Mouse (Mus musculus) gonadal fat pad, adult 2 months (tissue): ENCODE results near the gene Eif2ak1. TPM values are rescaled to one million over a fixed set of nuclear protein-coding genes. Genes with fewer than 3 reads are reported as not detected.

Source experiments
- DNase-seq: peaks from one replicate; pipeline ENCODE4 v3.0.0-alpha.2; 2012; ENCODE audit warnings: low read depth
- polyA plus RNA-seq: library from polyadenylated mRNA; depleted of rRNA; stranded (reverse); fragments of >200 nt; gene quantifications from 2 replicates; pipeline ENCODE4 v1.2.3, GENCODE M21; 2012; rRNA removed

The Eif2ak1 gene
- polyA plus RNA-seq, 1 experiment: 15.4 TPM

DNA sequence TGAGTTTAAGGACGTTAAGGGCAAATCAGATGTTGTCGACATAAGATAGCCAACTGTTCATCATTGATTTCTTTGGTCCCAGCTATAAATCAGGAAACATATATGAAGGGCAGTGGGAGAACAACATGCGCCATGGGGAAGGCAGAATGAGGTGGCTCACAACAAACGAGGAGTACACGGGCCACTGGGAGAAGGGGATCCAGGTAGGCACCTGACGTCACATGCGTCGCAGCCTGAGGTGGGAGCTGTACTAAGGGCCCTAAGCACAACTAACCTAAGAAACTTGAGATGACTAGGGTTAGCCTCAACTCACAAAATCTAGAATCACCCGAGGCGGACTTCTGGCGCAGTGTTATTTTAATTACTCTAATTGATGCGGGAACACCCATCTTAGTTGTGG is 130.8 kb downstream of the Eif2ak1 start:
- DNase-seq: no peak

DNA sequence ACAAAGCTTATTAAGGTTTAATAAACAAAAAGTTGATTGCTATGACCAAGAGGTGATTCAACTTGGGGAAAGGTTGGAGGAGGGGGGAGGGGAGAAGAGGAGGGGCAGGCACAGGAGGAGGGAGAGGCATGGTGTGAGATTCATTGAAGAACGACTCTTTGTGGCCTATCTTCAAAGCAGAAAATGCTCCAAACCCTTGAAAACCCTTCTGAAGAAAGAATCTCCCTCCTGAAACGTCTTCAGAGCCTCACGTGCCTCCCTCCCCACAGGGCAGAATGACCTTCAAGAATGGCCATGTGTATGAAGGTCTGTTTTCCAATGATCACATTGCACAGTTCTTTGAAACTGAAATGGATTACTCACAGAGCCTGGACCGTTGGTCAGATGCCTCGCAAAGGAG is 132.4 kb downstream of the Eif2ak1 start:
- DNase-seq: no peak

Other genes starting within 250 kb of the Eif2ak1 start
- 33.5 and 37.2 TPM in 2 replicates for gene Cyth3, start 195.3 kb upstream of the Eif2ak1 start, polyA plus RNA-seq
- gene Usp42, start 85.5 kb upstream of the Eif2ak1 start, polyA plus RNA-seq: 5.6 and 8.6 TPM in 2 replicates
- gene Ankrd61, start 79.9 kb downstream of the Eif2ak1 start, polyA plus RNA-seq: 0.89 and 1.3 TPM in 2 replicates
- gene Aimp2, start 92.1 kb downstream of the Eif2ak1 start, polyA plus RNA-seq: 38.5 and 41.5 TPM in 2 replicates
- gene Pms2, start 92.2 kb downstream of the Eif2ak1 start, polyA plus RNA-seq: 3.6 and 4.0 TPM in 2 replicates
- 0.24 TPM in 1 of 2 replicates, not detected in the other for gene Gm42421, start 110.4 kb downstream of the Eif2ak1 start, polyA plus RNA-seq
- gene Rsph10b, start 115.2 kb downstream of the Eif2ak1 start, polyA plus RNA-seq: 2.0 and 2.8 TPM in 2 replicates
- gene Ccz1, start 197.1 kb downstream of the Eif2ak1 start, polyA plus RNA-seq: 18.0 and 18.2 TPM in 2 replicates
- gene Ocm, start 208.9 kb downstream of the Eif2ak1 start, polyA plus RNA-seq: not detected in 2 replicates